9 mouse cellular contexts compared by ENCODE assay signal in genomic region chr3:153905251-153906135, GRCm38 (mm10). TPM values are rescaled to one million over a fixed set of nuclear protein-coding genes. Genes with fewer than 3 reads are reported as not detected.
DNase-seq lines count a peak whose midpoint lies in the region; ATAC-seq and TF ChIP-seq lines count a peak whose summit lies in the region.
"Had no signal": no experiment of that assay in that cellular context is flagged by ENCODE, and none has a peak within 500 bp of the region (broad histone marks: within the 10 kb centered on the region; RNA-seq: fewer than 3 reads in every experiment).

No protein-coding gene starts in this region.

- H3K9me3 ChIP-seq in ES-E14 (ENCODE audit: control insufficient read depth, insufficient read depth, low read depth, low read length), result no peaks in the 10 kb centered on the region
- H3K9me3 ChIP-seq in hindbrain, embryonic 16.5 days (ENCODE audit: control insufficient read depth, low read length), result no peaks in the 10 kb centered on the region
- no peaks in the 10 kb centered on the region for H3K9me3 ChIP-seq in midbrain, embryonic 12.5 days
- H3K9me3 ChIP-seq: embryonic facial prominence, embryonic 12.5 days had no signal

- H3K36me3 ChIP-seq in ES-E14 (ENCODE audit: control insufficient read depth, insufficient read depth, low read length, poor library complexity, severe bottlenecking), result peaks cover 30% of the 10 kb centered on the region
- peaks cover 50% of the 10 kb centered on the region for H3K36me3 ChIP-seq in hindbrain, embryonic 16.5 days (ENCODE audit: control insufficient read depth, insufficient read depth, low read length)
- peaks cover 70% of the 10 kb centered on the region for H3K36me3 ChIP-seq in midbrain, embryonic 12.5 days
- H3K36me3 ChIP-seq in thymus, adult 2 months (ENCODE audit: control insufficient read depth, insufficient read depth, low read length), result peaks cover 54% of the 10 kb centered on the region

- peak overlapping the region; percentile 41 for H3K27ac ChIP-seq in ES-E14 (ENCODE audit: insufficient read depth, low read depth, low read length, poor library complexity, severe bottlenecking)
- H3K27ac ChIP-seq in hindbrain, embryonic 16.5 days (ENCODE audit: low read depth, low read length), result no peak overlapping the region
- no peak overlapping the region for H3K27ac ChIP-seq in midbrain, embryonic 12.5 days (replicated peaks)
- H3K27ac ChIP-seq in thymus, adult 2 months (ENCODE audit: control insufficient read depth, insufficient read depth, low read length), result no peak overlapping the region
- H3K27ac ChIP-seq: embryonic facial prominence, embryonic 12.5 days had no signal

- ATAC-seq in hindbrain, embryonic 16.5 days, result peak; percentile 46
- ATAC-seq in midbrain, embryonic 12.5 days (ENCODE audit: low FRiP score, low read depth), result peak; percentile 57; the same call in 1 of the 2 replicates

- H3K27me3 ChIP-seq in hindbrain, embryonic 16.5 days (replicated peaks; ENCODE audit: control insufficient read depth, insufficient read depth, low read length), result no peaks in the 10 kb centered on the region
- no peaks in the 10 kb centered on the region for H3K27me3 ChIP-seq in midbrain, embryonic 12.5 days
- H3K27me3 ChIP-seq in thymus, adult 2 months (ENCODE audit: control insufficient read depth, insufficient read depth, low read length), result no peaks in the 10 kb centered on the region
- H3K27me3 ChIP-seq: embryonic facial prominence, embryonic 12.5 days had no signal

- in situ Hi-C loops in ES-E14 (cut with MboI; ENCODE audit: low sequenced_read_pairs in 2 of 2, unreplicated experiment in 2 of 2), result no loop called here

- peak; percentile 29 for DNase-seq in embryo, embryonic 10 days (ENCODE audit: low spot score)
- DNase-seq in embryo, embryonic 11 days, result no peak
- peak; percentile 95 for DNase-seq in ES-E14 (ENCODE audit: low read depth, low spot score)
- no peak for DNase-seq in c-Kit-positive CD71-positive TER-119-positive erythroid progenitor cells, embryonic 14.5 days (ENCODE audit: low spot score)
- DNase-seq in thymus, adult 2 months, result no peak
- no peak for DNase-seq in Muller cell, postnatal 12 days (ENCODE audit: inconsistent ontology term)

- H3K4me3 ChIP-seq in ES-E14 (ENCODE audit: insufficient read depth in 1 of 2, low read depth in 1 of 2, low read length in 2 of 2, poor library complexity in 1 of 2, severe bottlenecking in 1 of 2), result peak overlapping the region; percentile 2 to 62; a peak in 3 of 4 replicates
- H3K4me3 ChIP-seq in hindbrain, embryonic 16.5 days (ENCODE audit: low read length), result no peak overlapping the region
- H3K4me3 ChIP-seq in midbrain, embryonic 12.5 days, result no peak overlapping the region
- H3K4me3 ChIP-seq in thymus, adult 2 months (ENCODE audit: control insufficient read depth, insufficient read depth, low read length), result no peak overlapping the region
- H3K4me3 ChIP-seq: embryonic facial prominence, embryonic 12.5 days had no signal

- H3K4me1 ChIP-seq in ES-E14 (ENCODE audit: control insufficient read depth in 2 of 2, insufficient read depth in 2 of 2, low read length in 2 of 2, poor library complexity in 1 of 2), result no peaks in the 10 kb centered on the region
- H3K4me1 ChIP-seq in hindbrain, embryonic 16.5 days (ENCODE audit: control insufficient read depth, insufficient read depth, low read depth, low read length), result peaks cover 11% of the 10 kb centered on the region
- peaks cover 25% of the 10 kb centered on the region for H3K4me1 ChIP-seq in midbrain, embryonic 12.5 days
- peaks cover 1% of the 10 kb centered on the region for H3K4me1 ChIP-seq in thymus, adult 2 months (replicated peaks; ENCODE audit: control insufficient read depth, insufficient read depth, low read length)

- peak overlapping the region; percentile 81 for H3K9ac ChIP-seq in ES-E14 (ENCODE audit: insufficient read depth, low read depth, low read length, poor library complexity, severe bottlenecking)
- H3K9ac ChIP-seq in hindbrain, embryonic 16.5 days (ENCODE audit: low read depth, low read length), result no peak overlapping the region
- no peak overlapping the region for H3K9ac ChIP-seq in midbrain, embryonic 12.5 days (replicated peaks)
- H3K9ac ChIP-seq: embryonic facial prominence, embryonic 12.5 days had no signal

- TF ChIP-seq POLR2A in thymus, adult 2 months (IDR thresholded peaks at IDR 0.05; ENCODE audit: control insufficient read depth, extremely low read depth, insufficient read depth, low read length, poor library complexity), result no peak

- 86% methylated on average over 49 of the region's 49 CpGs for WGBS in hindbrain, embryonic 16.5 days
- WGBS in midbrain, embryonic 12.5 days, result 86% methylated on average over 49 of the region's 49 CpGs
- WGBS in thymus, adult 2 months, result 97% methylated on average over 49 of the region's 49 CpGs

- no peak for TF ChIP-seq CTCF in thymus, adult 2 months (IDR thresholded peaks at IDR 0.05; ENCODE audit: borderline replicate concordance, control insufficient read depth, extremely low read depth, insufficient read depth, low read length, poor library complexity)

- no peak overlapping the region for H3K4me2 ChIP-seq in hindbrain, embryonic 16.5 days (ENCODE audit: low read length)
- H3K4me2 ChIP-seq in midbrain, embryonic 12.5 days (replicated peaks), result no peak overlapping the region
- H3K4me2 ChIP-seq: embryonic facial prominence, embryonic 12.5 days had no signal

TF ChIP-seq in ES-E14, 5 proteins besides CTCF, POLR2A, EP300 and RAD21:
- TF ChIP-seq HCFC1 (IDR thresholded peaks at IDR 0.05; ENCODE audit: borderline replicate concordance, insufficient read depth, low read length) (no peak), ZC3H11A (IDR thresholded peaks at IDR 0.05; ENCODE audit: borderline replicate concordance, low read depth, low read length) (no peak), CHD2 (IDR thresholded peaks at IDR 0.05; ENCODE audit: low read depth, low read length) (no peak), ZNF384 (IDR thresholded peaks at IDR 0.05; ENCODE audit: low read depth, low read length) (no peak), MAFK (IDR thresholded peaks at IDR 0.05; ENCODE audit: insufficient read depth, low read depth, low read length) (no peak)

RNA-seq across cellular contexts. Expression of gene Msh4, which starts 0.4 kb away (rescaled TPM):
- 1.4 and 2.0 TPM in 2 replicates for total RNA-seq in ES-E14 (2012; rRNA removed)
- 0.07 and 0.08 TPM in 2 replicates for polyA plus RNA-seq in hindbrain, embryonic 16.5 days (2015; fragmentation: Nextera tagmentation; extraction: Ambion mirVana)
- 0.07 and 0.14 TPM in 2 replicates for polyA plus RNA-seq in midbrain, embryonic 12.5 days (2016; fragmentation: Nextera tagmentation; extraction: Ambion mirVana)
- polyA plus RNA-seq in thymus, adult 2 months (2012; rRNA removed), result 0.18 and 0.23 TPM in 2 replicates

RNA-seq across cellular contexts. Expression of gene Rabggtb, which starts 7.3 kb away (rescaled TPM):
- 243 and 307 TPM in 2 replicates for total RNA-seq in ES-E14 (2012; rRNA removed)
- 54.4 and 62.2 TPM in 2 replicates for polyA plus RNA-seq in hindbrain, embryonic 16.5 days (2015; fragmentation: Nextera tagmentation; extraction: Ambion mirVana)
- 38.4 and 38.6 TPM in 2 replicates for polyA plus RNA-seq in midbrain, embryonic 12.5 days (2016; fragmentation: Nextera tagmentation; extraction: Ambion mirVana)
- 67.2 and 81.7 TPM in 2 replicates for polyA plus RNA-seq in thymus, adult 2 months (2012; rRNA removed)

RNA-seq across cellular contexts. Expression of gene Acadm, which starts 38.9 kb away (rescaled TPM):
- 94.5 and 101 TPM in 2 replicates for total RNA-seq in ES-E14 (2012; rRNA removed)
- 69.1 and 70.4 TPM in 2 replicates for polyA plus RNA-seq in hindbrain, embryonic 16.5 days (2015; fragmentation: Nextera tagmentation; extraction: Ambion mirVana)
- 54.6 and 55.0 TPM in 2 replicates for polyA plus RNA-seq in midbrain, embryonic 12.5 days (2016; fragmentation: Nextera tagmentation; extraction: Ambion mirVana)
- 53.6 and 69.1 TPM in 2 replicates for polyA plus RNA-seq in thymus, adult 2 months (2012; rRNA removed)

Comparison
In these comparisons a context has a peak if more than half of its experiments do, and no peak if none do; other contexts are left out.
1. DNase-seq: peak in embryo, embryonic 10 days (single experiment) and ES-E14 (single experiment); none in embryo, embryonic 11 days (single experiment), c-Kit-positive CD71-positive TER-119-positive erythroid progenitor cells, embryonic 14.5 days (single experiment), thymus, adult 2 months (single experiment) and Muller cell, postnatal 12 days (single experiment).
2. H3K4me3 ChIP-seq: peak in ES-E14 (2 of 2); none in hindbrain, embryonic 16.5 days (single experiment), midbrain, embryonic 12.5 days (single experiment) and thymus, adult 2 months (single experiment).